Mouse (Mus musculus) megakaryocyte, embryonic 14.5 days (primary cell): ENCODE measurements around the gene Glis1.

Source experiments
- FLI1 ChIP-seq: IDR thresholded peaks from 2 replicates; pipeline ENCODE4 v1.6.1; 2012; ENCODE audit warnings: low read length, inconsistent platforms, mixed read lengths
- GATA1 ChIP-seq: IDR thresholded peaks from 3 replicates; pipeline ENCODE4 v1.6.1; 2012; ENCODE audit warnings: mixed read lengths, low read length, inconsistent platforms, borderline replicate concordance

DNA sequence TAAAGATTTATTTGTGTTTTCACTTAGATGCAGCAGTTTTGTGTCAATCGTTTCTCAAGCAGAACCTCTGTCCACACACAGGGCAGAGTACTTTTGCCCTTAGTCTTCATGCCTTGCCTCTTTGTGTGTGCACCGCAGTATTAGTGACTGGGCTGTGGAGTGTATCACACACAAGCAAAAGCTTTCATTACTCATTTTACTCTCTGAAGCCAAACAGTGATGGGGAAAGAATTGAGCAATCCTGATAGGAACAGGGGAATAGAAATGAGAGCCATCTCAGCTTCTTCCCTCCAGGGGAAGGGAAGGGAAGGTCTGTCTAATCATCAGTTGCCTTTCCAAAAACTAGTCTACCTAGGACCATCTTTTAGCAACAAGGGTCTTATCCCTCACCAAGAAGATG, 40.6 kb upstream of the Glis1 start:
- no peak for TF ChIP-seq GATA1
- no peak for TF ChIP-seq FLI1
